Mouse (Mus musculus): ENCODE data around the gene Klk1b1. TPM values are rescaled to one million over a fixed set of nuclear protein-coding genes. Genes with fewer than 3 reads are reported as not detected.
"Not testable (repeated sequence)": the region's sequence is repeated elsewhere in the genome, so short reads cannot be mapped to it uniquely, and the experiment has no call there.

Gene Klk1b1
- polyA plus RNA-seq, 1 experiment from 2014 or later, result not detected

- H3K4me3 ChIP-seq; H3K36me3 ChIP-seq; H3K4me2 ChIP-seq (replicated peaks); H3K27ac ChIP-seq; ATAC-seq (ENCODE audit: insufficient number of reproducible peaks, insufficient read depth, low FRiP score, low TSS enrichment); H3K27me3 ChIP-seq; H3K9me3 ChIP-seq; H3K9ac ChIP-seq; H3K4me1 ChIP-seq: not testable (repeated sequence)
- WGBS, result 81% methylated on average over 6 of the region's 6 CpGs
Observed at GRCm38 (mm10) chr7:44014666-44015065, 48.1 kb downstream of the Klk1b1 start.

GRCm38 (mm10) chr7:44015071-44015470 is 48.5 kb downstream of the Klk1b1 start:
- no peaks in the 10 kb centered on the region for H3K4me1 ChIP-seq
- ATAC-seq (ENCODE audit: insufficient number of reproducible peaks, insufficient read depth, low FRiP score, low TSS enrichment), result no peak
- H3K27ac ChIP-seq, result no peak overlapping the region
- WGBS, result 81% methylated on average over 5 of the region's 5 CpGs
- H3K9me3 ChIP-seq, result no peaks in the 10 kb centered on the region
- no peak overlapping the region for H3K4me3 ChIP-seq
- H3K9ac ChIP-seq, result no peak overlapping the region
- H3K4me2 ChIP-seq (replicated peaks), result no peak overlapping the region
- no peaks in the 10 kb centered on the region for H3K27me3 ChIP-seq
- no peaks in the 10 kb centered on the region for H3K36me3 ChIP-seq

Other genes with a start within 250 kb of the Klk1b1 start
- not detected in 2 replicates for gene Klk12, start 197.9 kb upstream of the Klk1b1 start, polyA plus RNA-seq (2016; fragmentation: Nextera tagmentation; extraction: Ambion mirVana)
- 0.13 and 0.27 TPM in 2 replicates for gene Klk11, start 192.1 kb upstream of the Klk1b1 start, polyA plus RNA-seq (2016; fragmentation: Nextera tagmentation; extraction: Ambion mirVana)
- gene Klk10, start 185.7 kb upstream of the Klk1b1 start, polyA plus RNA-seq (2016; fragmentation: Nextera tagmentation; extraction: Ambion mirVana), result 0.46 and 0.87 TPM in 2 replicates
- gene Klk9, start 174.9 kb upstream of the Klk1b1 start, polyA plus RNA-seq (2016; fragmentation: Nextera tagmentation; extraction: Ambion mirVana), result 0.14 TPM in 1 of 2 replicates, not detected in the other
- 14.5 and 17.2 TPM in 2 replicates for gene Klk8, start 169.2 kb upstream of the Klk1b1 start, polyA plus RNA-seq (2016; fragmentation: Nextera tagmentation; extraction: Ambion mirVana)
- not detected in 2 replicates for gene Klk7, start 155.5 kb upstream of the Klk1b1 start, polyA plus RNA-seq (2016; fragmentation: Nextera tagmentation; extraction: Ambion mirVana)
- 0.20 and 0.24 TPM in 2 replicates for gene Klk6, start 142.3 kb upstream of the Klk1b1 start, polyA plus RNA-seq (2016; fragmentation: Nextera tagmentation; extraction: Ambion mirVana)
- gene Klk5, start 124.8 kb upstream of the Klk1b1 start, polyA plus RNA-seq (2016; fragmentation: Nextera tagmentation; extraction: Ambion mirVana), result 0.18 TPM in 1 of 2 replicates, not detected in the other
- gene Klk4, start 85.6 kb upstream of the Klk1b1 start, polyA plus RNA-seq (2016; fragmentation: Nextera tagmentation; extraction: Ambion mirVana), result 0.38 TPM in 1 of 2 replicates, not detected in the other
- gene Klk15, start 33.0 kb upstream of the Klk1b1 start, polyA plus RNA-seq (2016; fragmentation: Nextera tagmentation; extraction: Ambion mirVana), result not detected in 2 replicates
- gene Klk1b8, start 16.1 kb upstream of the Klk1b1 start, polyA plus RNA-seq (2016; fragmentation: Nextera tagmentation; extraction: Ambion mirVana), result not detected in 2 replicates
- not detected in 2 replicates for gene Klk1b9, start 9.3 kb downstream of the Klk1b1 start, polyA plus RNA-seq (2016; fragmentation: Nextera tagmentation; extraction: Ambion mirVana)
- not detected in 2 replicates for gene Klk1b11, start 29.1 kb downstream of the Klk1b1 start, polyA plus RNA-seq (2016; fragmentation: Nextera tagmentation; extraction: Ambion mirVana)
- gene Klk1b26, start 45.4 kb downstream of the Klk1b1 start, polyA plus RNA-seq (2016; fragmentation: Nextera tagmentation; extraction: Ambion mirVana), result not detected in 2 replicates
- not detected in 2 replicates for gene Klk1b27, start 85.5 kb downstream of the Klk1b1 start, polyA plus RNA-seq (2016; fragmentation: Nextera tagmentation; extraction: Ambion mirVana)
- not detected in 2 replicates for gene Klk1b21, start 135.6 kb downstream of the Klk1b1 start, polyA plus RNA-seq (2016; fragmentation: Nextera tagmentation; extraction: Ambion mirVana)
- gene Klk1b22, start 145.9 kb downstream of the Klk1b1 start, polyA plus RNA-seq (2016; fragmentation: Nextera tagmentation; extraction: Ambion mirVana), result not detected in 2 replicates
- not detected in 2 replicates for gene Klk1b16, start 170.0 kb downstream of the Klk1b1 start, polyA plus RNA-seq (2016; fragmentation: Nextera tagmentation; extraction: Ambion mirVana)
- gene Klk1b24, start 221.5 kb downstream of the Klk1b1 start, polyA plus RNA-seq (2016; fragmentation: Nextera tagmentation; extraction: Ambion mirVana), result not detected in 2 replicates
- gene Klk1b3, start 231.4 kb downstream of the Klk1b1 start, polyA plus RNA-seq (2016; fragmentation: Nextera tagmentation; extraction: Ambion mirVana), result not detected in 2 replicates
- not detected in 2 replicates for gene Klk1b4, start 240.7 kb downstream of the Klk1b1 start, polyA plus RNA-seq (2016; fragmentation: Nextera tagmentation; extraction: Ambion mirVana)
- not detected in 2 replicates for gene Klk1b5, start 249.2 kb downstream of the Klk1b1 start, polyA plus RNA-seq (2016; fragmentation: Nextera tagmentation; extraction: Ambion mirVana)